Comparison of ENCODE assay signal across 9 mouse cellular contexts in genomic region chrX:48138539-48139275, GRCm38 (mm10). TPM values are rescaled to one million over a fixed set of nuclear protein-coding genes. Genes with fewer than 3 reads are reported as not detected.
DNase-seq lines count a peak whose midpoint lies in the region; ATAC-seq lines count a peak whose summit lies in the region.
"Had no signal": no experiment of that assay in that cellular context is flagged by ENCODE, and none has a peak within 500 bp of the region (broad histone marks: within the 10 kb centered on the region; RNA-seq: fewer than 3 reads in every experiment).

No protein-coding gene starts in this region.

- intact Hi-C loops in left cerebral cortex, postnatal 14 days (cut with DNase I): no loop called here
- intact Hi-C loops in left cerebral cortex, postnatal 10 days (cut with DNase I): no loop called here

- H3K27me3 ChIP-seq in hindbrain, embryonic 16.5 days (replicated peaks; ENCODE audit: control insufficient read depth, insufficient read depth, low read length): no peaks in the 10 kb centered on the region
- no peaks in the 10 kb centered on the region for H3K27me3 ChIP-seq in hindbrain, embryonic 14.5 days (ENCODE audit: control insufficient read depth, insufficient read depth, low read length)
- H3K27me3 ChIP-seq in forebrain, embryonic 16.5 days (replicated peaks; ENCODE audit: control insufficient read depth, insufficient read depth, low read length): no peaks in the 10 kb centered on the region
- no peaks in the 10 kb centered on the region for H3K27me3 ChIP-seq in midbrain, embryonic 14.5 days (ENCODE audit: control insufficient read depth, insufficient read depth, low read length)

- H3K4me2 ChIP-seq in hindbrain, embryonic 16.5 days (ENCODE audit: low read length): no peak overlapping the region
- no peak overlapping the region for H3K4me2 ChIP-seq in hindbrain, embryonic 14.5 days (replicated peaks)
- H3K4me2 ChIP-seq in forebrain, embryonic 16.5 days (ENCODE audit: low read length): no peak overlapping the region
- H3K4me2 ChIP-seq in midbrain, embryonic 14.5 days (ENCODE audit: low read length): no peak overlapping the region

- no peaks in the 10 kb centered on the region for H3K4me1 ChIP-seq in hindbrain, embryonic 16.5 days (ENCODE audit: control insufficient read depth, insufficient read depth, low read depth, low read length)
- H3K4me1 ChIP-seq in hindbrain, embryonic 14.5 days (replicated peaks; ENCODE audit: control insufficient read depth, insufficient read depth, low read length): peaks cover 4% of the 10 kb centered on the region; the same call in 1 of the 2 replicates
- H3K4me1 ChIP-seq in forebrain, embryonic 16.5 days (replicated peaks; ENCODE audit: control insufficient read depth, insufficient read depth, low read length): peaks cover 3% of the 10 kb centered on the region; the same call in 1 of the 2 replicates
- H3K4me1 ChIP-seq in midbrain, embryonic 14.5 days (ENCODE audit: control insufficient read depth, insufficient read depth, low read length): no peaks in the 10 kb centered on the region

- H3K9ac ChIP-seq in hindbrain, embryonic 16.5 days (ENCODE audit: low read depth, low read length): no peak overlapping the region
- no peak overlapping the region for H3K9ac ChIP-seq in hindbrain, embryonic 14.5 days
- H3K9ac ChIP-seq in forebrain, embryonic 16.5 days (replicated peaks; ENCODE audit: low read depth, low read length): no peak overlapping the region
- H3K9ac ChIP-seq in midbrain, embryonic 14.5 days (replicated peaks; ENCODE audit: low read length): no peak overlapping the region

- H3K4me3 ChIP-seq in hindbrain, embryonic 16.5 days (ENCODE audit: low read length): no peak overlapping the region
- H3K4me3 ChIP-seq in hindbrain, embryonic 14.5 days (replicated peaks; ENCODE audit: low read length): no peak overlapping the region
- H3K4me3 ChIP-seq in forebrain, embryonic 16.5 days (replicated peaks; ENCODE audit: low read length): no peak overlapping the region
- H3K4me3 ChIP-seq in midbrain, embryonic 14.5 days (replicated peaks; ENCODE audit: low read depth, low read length): no peak overlapping the region

- WGBS in hindbrain, embryonic 16.5 days: 56% methylated on average over 7 of the region's 7 CpGs
- 48% methylated on average over 7 of the region's 7 CpGs for WGBS in hindbrain, embryonic 14.5 days
- WGBS in forebrain, embryonic 16.5 days: 56% methylated on average over 7 of the region's 7 CpGs
- WGBS in midbrain, embryonic 14.5 days: 54% methylated on average over 7 of the region's 7 CpGs

- DNase-seq in hindbrain, embryonic 14.5 days (ENCODE audit: low spot score): no peak
- peak; percentile 26 for DNase-seq in ZHBTc4 (ENCODE audit: low read depth, low spot score)
- peak; percentile 54 for DNase-seq in midbrain, embryonic 14.5 days
- DNase-seq in urinary bladder, postnatal 10 days (ENCODE audit: low spot score): no peak
- no peak for DNase-seq in left cerebral cortex, postnatal 14 days (ENCODE audit: low spot score in 2 of 2)
- no peak for DNase-seq in left cerebral cortex, postnatal 10 days (ENCODE audit: extremely low spot score in 1 of 2, low spot score in 2 of 2)
- DNase-seq: heart, postnatal 10 days had no signal

- 0 out of 2 replicates have a peak, but pooled peaks have one; percentile 37 for ATAC-seq in hindbrain, embryonic 16.5 days
- ATAC-seq in hindbrain, embryonic 14.5 days (ENCODE audit: low FRiP score): no peak
- ATAC-seq in forebrain, embryonic 16.5 days: 0 out of 2 replicates have a peak, but pooled peaks have one; percentile 43
- ATAC-seq in midbrain, embryonic 14.5 days (ENCODE audit: low FRiP score, low TSS enrichment): no peak

- H3K36me3 ChIP-seq in hindbrain, embryonic 16.5 days (ENCODE audit: control insufficient read depth, insufficient read depth, low read length): no peaks in the 10 kb centered on the region
- no peaks in the 10 kb centered on the region for H3K36me3 ChIP-seq in hindbrain, embryonic 14.5 days (replicated peaks; ENCODE audit: control insufficient read depth, insufficient read depth)
- no peaks in the 10 kb centered on the region for H3K36me3 ChIP-seq in forebrain, embryonic 16.5 days (ENCODE audit: control insufficient read depth, insufficient read depth)
- H3K36me3 ChIP-seq in midbrain, embryonic 14.5 days (ENCODE audit: control insufficient read depth, insufficient read depth, low read length): no peaks in the 10 kb centered on the region

- no peaks in the 10 kb centered on the region for H3K9me3 ChIP-seq in hindbrain, embryonic 16.5 days (ENCODE audit: control insufficient read depth, low read length)
- H3K9me3 ChIP-seq in hindbrain, embryonic 14.5 days (ENCODE audit: control insufficient read depth, low read length): no peaks in the 10 kb centered on the region
- H3K9me3 ChIP-seq in forebrain, embryonic 16.5 days (ENCODE audit: control insufficient read depth, low read length): no peaks in the 10 kb centered on the region
- no peaks in the 10 kb centered on the region for H3K9me3 ChIP-seq in midbrain, embryonic 14.5 days (ENCODE audit: control insufficient read depth, low read length)

- H3K27ac ChIP-seq in hindbrain, embryonic 16.5 days (ENCODE audit: low read depth, low read length): no peak overlapping the region
- no peak overlapping the region for H3K27ac ChIP-seq in hindbrain, embryonic 14.5 days
- no peak overlapping the region for H3K27ac ChIP-seq in forebrain, embryonic 16.5 days (ENCODE audit: low read length)
- H3K27ac ChIP-seq in midbrain, embryonic 14.5 days (replicated peaks; ENCODE audit: low read depth, low read length): no peak overlapping the region

RNA-seq across cellular contexts. Expression of gene Sash3, which starts 7.5 kb away (rescaled TPM):
- 1.2 and 1.4 TPM in 2 replicates for polyA plus RNA-seq in hindbrain, embryonic 16.5 days (2015; fragmentation: Nextera tagmentation; extraction: Ambion mirVana)
- 1.1 and 1.3 TPM in 2 replicates for polyA plus RNA-seq in hindbrain, embryonic 14.5 days (2014; fragmentation: Nextera tagmentation; extraction: Ambion mirVana)
- polyA plus RNA-seq in forebrain, embryonic 16.5 days (2015; fragmentation: Nextera tagmentation; extraction: Ambion mirVana): 0.90 and 1.1 TPM in 2 replicates
- 0.39 and 1.2 TPM in 2 replicates for polyA plus RNA-seq in midbrain, embryonic 14.5 days (2014; fragmentation: Nextera tagmentation; extraction: Ambion mirVana)
- total RNA-seq in left cerebral cortex, postnatal 14 days (2021): 1 to 10 TPM; 1.5 to 1.8 TPM
- 1 to 10 TPM; 1.6 to 1.8 TPM for total RNA-seq in left cerebral cortex, postnatal 10 days (2021)

RNA-seq across cellular contexts. Expression of gene Xpnpep2, which starts 30.2 kb away (rescaled TPM):
- polyA plus RNA-seq in hindbrain, embryonic 16.5 days (2015; fragmentation: Nextera tagmentation; extraction: Ambion mirVana): 0.76 and 1.1 TPM in 2 replicates
- 0.35 and 0.70 TPM in 2 replicates for polyA plus RNA-seq in hindbrain, embryonic 14.5 days (2014; fragmentation: Nextera tagmentation; extraction: Ambion mirVana)
- polyA plus RNA-seq in forebrain, embryonic 16.5 days (2015; fragmentation: Nextera tagmentation; extraction: Ambion mirVana): 0.75 and 1.0 TPM in 2 replicates
- polyA plus RNA-seq in midbrain, embryonic 14.5 days (2014; fragmentation: Nextera tagmentation; extraction: Ambion mirVana): 0.08 and 0.75 TPM in 2 replicates
- under 1 TPM; 0.40 to 0.48 TPM for total RNA-seq in left cerebral cortex, postnatal 14 days (2021)
- total RNA-seq in left cerebral cortex, postnatal 10 days (2021): under 1 TPM; 0.13 to 0.39 TPM

Comparison
In these comparisons a context has a peak if more than half of its experiments do, and no peak if none do; other contexts are left out.
1. ATAC-seq: peak in hindbrain, embryonic 16.5 days (single experiment) and forebrain, embryonic 16.5 days (single experiment); none in hindbrain, embryonic 14.5 days (single experiment) and midbrain, embryonic 14.5 days (single experiment).
2. DNase-seq: peak in ZHBTc4 (single experiment) and midbrain, embryonic 14.5 days (single experiment); none in hindbrain, embryonic 14.5 days (single experiment), urinary bladder, postnatal 10 days (single experiment), left cerebral cortex, postnatal 14 days (0 of 2) and left cerebral cortex, postnatal 10 days (0 of 2).